15 mouse cellular contexts compared by ENCODE assay signal in genomic region chr13:111194337-111194736, GRCm38 (mm10).
A peak's percentile ranks its signal among the peaks of the same experiment; 100 is the strongest.
DNase-seq lines count a peak whose midpoint lies in the region; ATAC-seq lines count a peak whose summit lies in the region.
"Had no signal": no experiment of that assay in that cellular context is flagged by ENCODE, and none has a peak within 500 bp of the region (broad histone marks: within the 10 kb centered on the region; RNA-seq: fewer than 3 reads in every experiment).

No protein-coding gene starts in this region.

- 0 out of 2 replicates have a peak, but pooled peaks cover 3% of the 10 kb centered on the region for H3K4me1 ChIP-seq in intestine, embryonic 15.5 days (replicated peaks)
- H3K4me1 ChIP-seq in liver, embryonic 11.5 days (replicated peaks; ENCODE audit: control insufficient read depth, insufficient read depth, low read length), result no peaks in the 10 kb centered on the region
- H3K4me1 ChIP-seq: embryonic facial prominence, embryonic 12.5 days; heart, embryonic 13.5 days; liver, embryonic 12.5 days had no signal

- H3K9ac ChIP-seq in intestine, embryonic 15.5 days, result no peak overlapping the region
- H3K9ac ChIP-seq in liver, embryonic 11.5 days (ENCODE audit: low read depth, low read length), result no peak overlapping the region
- H3K9ac ChIP-seq: embryonic facial prominence, embryonic 12.5 days; heart, embryonic 13.5 days; liver, embryonic 12.5 days; neural tube, embryonic 12.5 days had no signal

- H3K36me3 ChIP-seq in intestine, embryonic 15.5 days, result no peaks in the 10 kb centered on the region
- no peaks in the 10 kb centered on the region for H3K36me3 ChIP-seq in liver, embryonic 11.5 days (ENCODE audit: control insufficient read depth, insufficient read depth, low read length)
- H3K36me3 ChIP-seq: embryonic facial prominence, embryonic 12.5 days; heart, embryonic 13.5 days; liver, embryonic 12.5 days; neural tube, embryonic 12.5 days had no signal

- H3K9me3 ChIP-seq in intestine, embryonic 15.5 days, result no peaks in the 10 kb centered on the region
- no peaks in the 10 kb centered on the region for H3K9me3 ChIP-seq in liver, embryonic 11.5 days (ENCODE audit: control insufficient read depth, low read length)
- H3K9me3 ChIP-seq: embryonic facial prominence, embryonic 12.5 days; heart, embryonic 13.5 days; liver, embryonic 12.5 days; neural tube, embryonic 12.5 days had no signal

- no peak overlapping the region for H3K4me2 ChIP-seq in intestine, embryonic 15.5 days (replicated peaks)
- H3K4me2 ChIP-seq in liver, embryonic 11.5 days, result no peak overlapping the region
- H3K4me2 ChIP-seq: embryonic facial prominence, embryonic 12.5 days; heart, embryonic 13.5 days; liver, embryonic 12.5 days; neural tube, embryonic 12.5 days had no signal

- peak; percentile 62 for ATAC-seq in intestine, embryonic 15.5 days
- ATAC-seq in liver, embryonic 11.5 days (replicated peaks; ENCODE audit: low FRiP score), result no peak
- ATAC-seq: liver, embryonic 12.5 days; Patski had no signal

- peak; percentile 30 to 50 for DNase-seq in layer of hippocampus, adult 18-20 months (ENCODE audit: low spot score in 2 of 2)
- no peak for DNase-seq in layer of hippocampus, adult 9-10 months (ENCODE audit: low spot score)
- DNase-seq in brain, embryonic 18.5 days (ENCODE audit: low read depth, low spot score), result peak; percentile 10
- peak; percentile 23 for DNase-seq in retina, postnatal 1 day
- DNase-seq in kidney, postnatal 25 days, result no peak
- DNase-seq in liver, embryonic 11.5 days (ENCODE audit: low spot score), result no peak
- DNase-seq in cerebellum, adult 9-10 months, result no peak
- DNase-seq: adrenal gland, adult 8-10 months; cerebellum, adult 18-20 months had no signal

- no peak overlapping the region for H3K4me3 ChIP-seq in intestine, embryonic 15.5 days (replicated peaks)
- H3K4me3 ChIP-seq in liver, embryonic 11.5 days (ENCODE audit: low read depth, low read length), result no peak overlapping the region
- H3K4me3 ChIP-seq: embryonic facial prominence, embryonic 12.5 days; heart, embryonic 13.5 days; liver, embryonic 12.5 days; neural tube, embryonic 12.5 days had no signal

- no peak overlapping the region for H3K27ac ChIP-seq in intestine, embryonic 15.5 days
- no peak overlapping the region for H3K27ac ChIP-seq in liver, embryonic 11.5 days (ENCODE audit: low read depth, low read length)
- H3K27ac ChIP-seq: embryonic facial prominence, embryonic 12.5 days; heart, embryonic 13.5 days; liver, embryonic 12.5 days; neural tube, embryonic 12.5 days had no signal

- no peaks in the 10 kb centered on the region for H3K27me3 ChIP-seq in intestine, embryonic 15.5 days (replicated peaks)
- H3K27me3 ChIP-seq in liver, embryonic 11.5 days (replicated peaks; ENCODE audit: control insufficient read depth, insufficient read depth, low read length), result no peaks in the 10 kb centered on the region
- H3K27me3 ChIP-seq: embryonic facial prominence, embryonic 12.5 days; heart, embryonic 13.5 days; liver, embryonic 12.5 days; neural tube, embryonic 12.5 days had no signal

- 24% methylated on average over 7 of the region's 7 CpGs for WGBS in intestine, embryonic 15.5 days
- WGBS in liver, embryonic 11.5 days, result 77% methylated on average over 7 of the region's 7 CpGs

Comparison
In these comparisons a context has a peak if more than half of its experiments do, and no peak if none do; other contexts are left out.
1. DNase-seq: peak in layer of hippocampus, adult 18-20 months (2 of 2), brain, embryonic 18.5 days (single experiment) and retina, postnatal 1 day (single experiment); none in layer of hippocampus, adult 9-10 months (single experiment), kidney, postnatal 25 days (0 of 2), liver, embryonic 11.5 days (single experiment) and cerebellum, adult 9-10 months (single experiment).